Mouse (Mus musculus): ENCODE measurements around the gene Gm11020. TPM values are rescaled to one million over a fixed set of nuclear protein-coding genes. Genes with fewer than 3 reads are reported as not detected.
"Not testable (repeated sequence)": the region's sequence is repeated elsewhere in the genome, so short reads cannot be mapped to it uniquely, and the experiment has no call there.

Gene Gm11020
- not detected for total RNA-seq (2021)
- long read RNA-seq, experiment 1, result 0 reads
- long read RNA-seq, experiment 2, result 0 reads

DNA sequence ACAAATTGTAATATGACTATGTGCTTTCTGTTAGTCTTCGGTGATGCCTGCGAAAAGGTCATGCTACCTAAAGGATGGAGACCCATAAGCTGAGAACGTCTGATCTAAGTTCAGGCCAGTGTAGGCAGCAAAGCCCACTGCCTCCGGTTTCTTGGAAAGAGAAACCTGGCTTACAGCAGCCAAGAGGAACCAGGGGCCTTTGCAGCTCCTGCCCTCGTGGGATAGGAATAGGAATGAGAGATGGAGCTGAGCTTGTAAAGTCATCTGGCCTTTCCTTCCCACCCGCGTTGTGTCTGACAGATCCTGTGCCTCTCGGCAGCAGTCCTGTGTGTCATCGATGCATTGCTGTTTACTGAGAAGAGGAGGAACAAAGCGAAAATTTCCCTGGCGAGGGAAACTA is at the start of gene Gm11020:
Gm11020 (plus strand) TSS at position 301 of the 400 bp plus-strand sequence.
- DNase-seq (ENCODE audit: low spot score in 2 of 2), result not testable (repeated sequence)

DNA sequence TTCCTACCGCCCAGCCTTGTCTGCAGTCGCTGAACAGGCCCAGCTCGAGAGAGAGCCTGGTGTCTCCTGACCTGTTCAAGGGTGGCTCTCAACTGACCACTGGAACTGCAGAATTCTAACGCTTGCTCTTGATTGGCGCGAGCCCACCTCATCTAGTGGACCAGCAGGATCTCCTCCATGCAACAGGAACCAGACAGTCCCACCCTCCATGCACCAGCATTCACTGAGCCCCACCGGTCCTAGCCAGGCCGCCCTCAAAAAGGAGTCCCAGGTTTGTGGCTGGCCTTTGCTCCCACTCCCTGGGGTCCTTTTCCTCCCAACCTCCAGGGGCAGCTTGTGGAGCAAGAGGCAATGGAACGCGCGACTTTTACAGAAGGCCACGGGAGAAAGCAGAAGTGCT is 28.3 kb upstream of the Gm11020 start, which contains the start of gene Cmtm2a:
Cmtm2a (minus strand) TSS at position 101 of the 400 bp plus-strand sequence.
- DNase-seq (ENCODE audit: low spot score in 2 of 2), result not testable (repeated sequence)

DNA sequence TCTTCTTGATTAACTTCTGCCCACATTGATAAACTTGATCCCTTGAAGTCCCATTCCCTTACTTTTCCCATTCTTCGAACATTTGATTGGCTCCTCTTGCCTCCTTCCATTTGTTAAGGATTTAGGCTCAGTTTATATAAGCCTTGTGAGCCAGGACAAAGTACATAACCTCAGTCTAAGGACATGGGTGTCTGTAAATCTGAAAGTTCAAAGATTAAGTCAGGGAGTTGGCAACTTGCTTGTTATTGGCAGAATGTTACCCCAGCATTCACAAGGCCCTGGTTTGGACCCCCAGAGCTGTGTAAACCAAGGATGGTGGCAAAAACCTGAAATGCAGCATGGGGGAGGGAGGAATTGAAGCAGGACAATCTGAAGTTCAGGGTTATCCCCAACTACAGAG is 27.0 kb upstream of the Gm11020 start:
- DNase-seq (ENCODE audit: low spot score in 2 of 2), result no peak

DNA sequence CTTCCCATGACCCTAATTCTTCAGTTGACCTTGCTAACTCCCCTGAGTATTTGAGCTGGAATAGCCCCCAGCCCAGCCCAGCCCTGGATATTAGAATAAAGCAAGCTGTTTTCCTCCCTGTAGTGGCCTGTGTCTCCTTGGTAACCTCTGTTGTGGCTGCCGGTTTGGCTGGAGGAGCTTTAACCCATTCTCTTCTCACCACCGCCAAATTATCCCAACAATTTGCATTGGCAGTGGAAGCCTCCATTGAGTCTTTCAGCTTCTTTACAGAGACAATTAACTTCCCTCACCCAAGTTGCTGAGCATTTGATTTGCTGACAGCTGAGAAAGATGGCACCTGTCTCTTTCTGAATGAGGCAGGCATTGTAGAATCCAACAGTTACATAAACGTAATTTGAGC is 19.8 kb upstream of the Gm11020 start:
- peak; percentile 16 to 40 for DNase-seq (ENCODE audit: low spot score in 2 of 2)

DNA sequence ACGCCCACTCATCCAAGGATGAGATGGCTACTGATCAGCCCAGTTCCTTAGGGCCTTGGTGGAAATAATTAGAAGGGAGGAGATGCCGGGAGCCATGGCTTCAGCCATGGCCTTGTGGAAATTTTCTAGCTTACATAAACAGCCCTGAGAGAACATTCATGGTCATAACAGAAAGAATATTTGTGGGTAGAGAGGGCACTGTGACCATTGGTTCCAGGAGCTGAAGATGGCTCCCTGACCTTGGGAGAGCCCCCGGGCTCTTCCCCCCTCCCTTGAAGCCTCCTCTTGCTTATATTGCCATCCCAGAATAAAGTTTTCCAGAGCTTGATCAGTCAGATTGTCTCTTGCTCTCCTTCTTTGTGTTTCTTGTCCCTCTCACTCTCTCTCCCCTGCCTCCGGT is 18.8 kb upstream of the Gm11020 start:
- not testable (repeated sequence) for DNase-seq (ENCODE audit: low spot score in 2 of 2)

DNA sequence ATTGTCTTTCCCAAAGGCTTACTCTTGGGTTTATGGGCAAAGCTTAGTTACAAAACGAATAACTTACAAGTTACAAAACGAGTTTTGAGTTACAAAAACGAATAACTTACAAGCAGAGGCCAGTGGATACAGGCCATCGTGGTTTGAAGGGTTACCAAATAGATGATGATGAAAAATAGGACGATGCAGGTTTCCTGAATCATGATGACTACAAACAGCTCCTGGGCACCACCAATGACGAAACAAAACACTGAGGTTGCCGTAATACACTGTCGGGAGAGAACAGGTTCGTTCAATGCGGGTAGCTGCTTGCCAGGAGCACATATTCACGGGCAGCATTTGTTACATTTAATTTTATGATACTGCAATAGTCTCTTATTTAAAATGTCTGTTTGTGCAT is 16.4 kb upstream of the Gm11020 start:
- no peak for DNase-seq (ENCODE audit: low spot score in 2 of 2)

DNA sequence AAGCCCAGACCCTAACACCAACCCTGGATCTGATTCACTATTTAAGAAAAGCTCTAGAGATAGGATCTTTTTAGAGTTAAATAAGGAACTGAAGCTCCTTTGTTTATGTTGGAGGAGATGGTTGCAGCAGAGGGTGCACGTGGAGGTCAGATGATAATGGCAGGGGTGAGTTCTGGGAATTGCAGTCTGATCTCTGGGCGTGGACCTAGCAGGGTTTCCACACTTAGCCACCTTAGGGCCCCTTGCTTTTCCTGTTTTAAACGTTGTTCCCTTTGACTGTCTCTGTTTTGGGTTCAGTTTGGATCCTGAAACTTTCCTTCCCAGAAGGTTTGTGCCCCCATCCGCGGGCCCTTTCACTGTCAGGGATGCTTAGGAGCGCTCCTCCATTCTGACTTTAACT is 13.0 kb upstream of the Gm11020 start:
- DNase-seq (ENCODE audit: low spot score in 2 of 2), result not testable (repeated sequence)

DNA sequence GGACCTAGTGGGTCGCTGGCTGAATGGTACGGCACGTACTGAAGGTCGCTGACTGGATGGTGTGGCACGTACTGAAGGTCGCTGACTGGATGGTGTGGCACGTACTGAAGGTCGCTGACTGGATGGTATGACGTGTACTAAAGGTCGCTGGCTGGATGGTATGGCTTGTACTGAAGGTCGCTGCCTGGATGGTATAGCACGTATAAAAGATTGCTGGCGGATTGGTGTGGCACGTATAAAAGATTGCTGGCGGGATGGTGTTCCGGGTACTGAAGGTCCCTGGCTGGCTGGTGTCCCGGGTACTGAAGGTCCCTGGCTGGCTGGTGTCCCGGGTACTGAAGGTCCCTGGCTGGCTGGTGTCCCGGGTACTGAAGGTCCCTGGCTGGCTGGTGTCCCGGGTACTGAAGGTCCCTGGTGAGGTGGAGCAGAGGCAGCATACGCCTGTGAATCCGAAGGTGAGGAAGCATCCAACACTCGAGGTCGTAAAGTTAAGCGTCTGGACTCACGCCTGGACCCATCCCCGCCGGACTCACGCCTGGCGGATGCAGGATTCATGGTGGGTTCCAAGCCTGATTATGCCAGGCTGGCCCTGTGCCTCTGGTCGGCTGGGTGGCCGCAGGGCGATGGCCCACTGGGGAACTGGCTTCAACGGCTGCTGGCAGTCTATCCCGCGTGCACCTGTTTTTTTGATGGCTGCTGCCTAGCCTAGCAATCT is 11.8 kb upstream of the Gm11020 start, which contains the start of the genes Gm45711 and Cmtm1:
Gm45711 (minus strand) TSS at position 641 of the 715 bp plus-strand sequence.
Cmtm1 (minus strand) TSS at position 705 of the 715 bp plus-strand sequence.
- DNase-seq (ENCODE audit: low spot score in 2 of 2), result peak; percentile 31 to 52

DNA sequence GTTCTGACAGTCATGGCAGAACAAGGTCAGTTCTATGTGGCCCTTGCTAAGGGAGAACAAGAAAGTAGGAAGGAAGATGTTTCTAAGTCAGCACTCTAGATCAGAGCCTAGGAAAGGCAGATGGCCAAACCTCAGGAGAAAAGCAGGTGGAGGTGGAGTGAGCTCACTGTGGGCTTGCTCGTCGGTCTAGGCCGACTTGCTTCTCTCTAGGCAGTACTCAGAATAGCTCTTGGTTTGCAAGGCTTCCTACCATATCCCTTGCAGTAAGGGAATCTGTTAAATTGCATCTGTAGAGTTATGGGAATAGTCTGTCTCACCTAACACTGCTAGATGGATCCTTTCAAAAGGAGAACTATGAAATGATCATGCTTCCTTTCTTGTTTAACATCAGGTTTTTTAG is 9.3 kb upstream of the Gm11020 start:
- not testable (repeated sequence) for DNase-seq (ENCODE audit: low spot score in 2 of 2)

DNA sequence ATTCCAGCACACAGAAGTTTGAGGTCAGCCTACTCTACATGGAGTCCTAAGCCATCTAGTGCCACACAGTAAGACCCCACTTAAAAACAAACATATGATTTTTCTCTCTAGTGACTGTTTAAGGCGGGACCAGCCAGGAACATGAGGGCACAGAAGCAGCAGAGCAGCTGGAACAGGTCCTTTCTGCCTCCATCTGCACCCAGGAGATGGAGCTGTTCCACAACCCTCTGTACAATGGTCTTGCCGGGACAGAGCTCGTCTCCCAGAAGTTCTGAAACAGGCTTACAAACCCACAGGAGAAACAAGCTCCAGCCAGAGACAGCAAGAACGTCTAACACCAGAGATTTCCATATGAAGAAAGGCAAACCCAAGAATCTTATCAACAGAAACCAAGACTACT is 8.1 kb upstream of the Gm11020 start:
- no peak for DNase-seq (ENCODE audit: low spot score in 2 of 2)

DNA sequence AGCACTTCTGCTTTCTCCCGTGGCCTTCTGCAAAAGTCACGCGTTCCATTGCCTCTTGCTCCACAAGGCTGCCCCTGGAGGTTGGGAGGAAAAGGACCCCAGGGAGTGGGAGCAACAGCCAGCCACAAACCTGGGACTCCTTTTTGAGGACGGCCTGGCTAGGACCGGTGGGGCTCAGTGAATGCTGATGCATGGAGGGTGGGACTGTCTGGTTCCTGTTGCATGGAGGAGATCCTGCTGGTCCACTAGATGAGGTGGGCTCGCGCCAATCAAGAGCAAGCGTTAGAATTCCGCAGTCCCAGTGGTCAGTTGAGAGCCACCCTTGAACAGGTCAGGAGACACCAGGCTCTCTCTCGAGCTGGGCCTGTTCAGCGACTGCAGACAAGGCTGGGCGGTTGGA is 563 bp downstream of the Gm11020 start, which contains the start of gene Cmtm2b:
Cmtm2b (plus strand) TSS at position 301 of the 400 bp plus-strand sequence.
- DNase-seq (ENCODE audit: low spot score in 2 of 2), result not testable (repeated sequence)

DNA sequence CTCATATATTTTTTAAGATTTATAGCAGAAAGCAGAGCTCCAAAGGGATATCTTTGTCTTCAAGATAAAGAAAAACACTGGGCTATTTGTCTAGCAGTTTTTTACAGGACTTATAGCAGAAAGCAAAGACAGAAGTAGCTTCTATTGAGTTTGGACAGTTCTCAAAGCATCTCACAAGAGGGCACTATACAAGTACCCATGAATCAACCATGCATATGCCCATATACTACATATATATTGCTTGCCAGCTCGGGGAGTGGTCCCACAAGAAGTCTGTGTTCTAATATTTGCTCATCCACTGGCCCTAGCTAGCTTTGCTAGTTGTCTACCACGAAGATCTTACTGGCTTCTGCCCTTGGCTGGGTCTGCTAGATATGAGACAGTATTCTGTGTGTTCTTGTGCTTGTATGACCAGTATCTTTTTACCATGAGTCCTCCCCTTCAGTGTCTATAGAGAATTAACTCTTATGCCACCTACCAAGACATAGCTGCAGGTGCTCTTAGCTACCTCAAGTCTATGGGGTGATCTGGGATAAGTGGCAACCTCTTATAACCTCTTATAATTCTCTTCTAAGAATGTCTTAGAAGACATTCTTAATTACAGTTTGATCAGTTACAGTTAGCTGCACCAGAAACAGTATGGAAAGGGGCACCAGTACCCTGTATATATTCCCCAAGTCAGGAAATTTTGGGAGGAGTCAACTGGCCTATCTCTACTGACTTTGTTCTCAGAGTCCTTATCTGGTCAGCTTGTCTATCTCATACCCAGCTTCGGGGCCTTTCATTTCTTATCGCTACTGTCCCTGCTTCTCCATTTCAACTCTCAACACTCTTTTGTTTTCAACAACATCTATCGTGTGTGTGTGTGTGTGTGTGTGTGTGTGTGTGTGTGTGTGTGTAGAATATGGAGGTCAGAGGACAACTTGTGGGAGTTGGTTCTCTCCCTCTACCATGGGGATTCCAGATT is 11.6 kb downstream of the Gm11020 start:
- DNase-seq (ENCODE audit: low spot score in 2 of 2), result no peak

DNA sequence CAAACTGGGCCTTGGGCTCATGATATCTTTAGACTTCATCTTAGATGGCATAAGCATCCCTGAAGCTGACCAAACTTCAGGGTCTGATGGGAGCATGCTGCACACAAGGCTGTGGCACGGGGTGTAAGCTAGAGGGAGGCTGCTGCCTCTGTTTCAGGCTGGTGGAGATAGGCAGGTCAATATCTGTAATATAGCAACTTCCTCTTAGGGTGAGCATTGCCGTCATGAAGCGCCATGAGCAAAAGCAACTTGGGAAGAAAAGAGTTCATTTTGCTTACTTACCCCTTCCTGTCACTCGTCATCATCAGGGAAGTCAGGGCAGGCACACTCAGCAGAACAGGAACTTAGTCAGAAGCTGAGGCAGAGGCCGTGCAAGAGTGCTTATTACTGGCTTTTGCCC is 12.4 kb downstream of the Gm11020 start:
- DNase-seq (ENCODE audit: low spot score in 2 of 2), result no peak

DNA sequence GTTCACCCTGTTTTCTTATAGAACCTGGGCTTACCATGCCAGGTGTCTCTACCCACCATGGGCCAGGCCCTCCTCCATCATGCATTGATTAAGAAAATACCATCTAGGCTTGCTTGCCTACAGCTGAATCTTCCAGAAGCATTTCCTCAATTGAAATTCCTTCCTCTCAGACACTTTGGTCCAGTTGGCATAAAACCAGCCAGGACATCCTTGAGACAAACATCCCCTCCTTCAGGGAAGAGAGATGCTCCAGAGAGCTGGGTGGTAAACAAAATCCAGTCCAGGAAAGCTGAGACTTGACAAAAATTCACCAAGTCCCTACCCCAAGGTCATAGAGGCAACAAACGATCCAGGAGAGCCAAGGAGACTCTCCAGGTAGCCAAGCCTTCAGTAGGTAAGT is 12.8 kb downstream of the Gm11020 start:
- no peak for DNase-seq (ENCODE audit: low spot score in 2 of 2)

DNA sequence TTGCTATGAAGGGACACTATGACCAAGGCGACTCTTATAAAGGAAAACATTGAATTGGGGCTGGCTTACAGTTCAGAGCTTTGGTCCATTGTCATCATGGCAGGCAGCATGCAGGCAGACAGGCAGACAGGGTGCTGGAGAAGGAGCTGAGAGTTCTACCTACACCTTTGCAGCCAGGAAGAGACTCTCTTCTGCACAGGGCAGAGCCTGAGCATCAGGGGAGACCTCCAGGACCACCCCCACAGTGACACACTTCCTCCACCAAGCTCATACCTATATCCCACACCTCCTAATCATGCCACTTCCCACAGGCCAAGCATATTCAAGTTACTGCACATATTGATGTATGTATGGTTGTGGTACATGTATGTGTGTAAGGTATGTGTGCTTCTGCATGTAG is 15.4 kb downstream of the Gm11020 start:
- no peak for DNase-seq (ENCODE audit: low spot score in 2 of 2)

DNA sequence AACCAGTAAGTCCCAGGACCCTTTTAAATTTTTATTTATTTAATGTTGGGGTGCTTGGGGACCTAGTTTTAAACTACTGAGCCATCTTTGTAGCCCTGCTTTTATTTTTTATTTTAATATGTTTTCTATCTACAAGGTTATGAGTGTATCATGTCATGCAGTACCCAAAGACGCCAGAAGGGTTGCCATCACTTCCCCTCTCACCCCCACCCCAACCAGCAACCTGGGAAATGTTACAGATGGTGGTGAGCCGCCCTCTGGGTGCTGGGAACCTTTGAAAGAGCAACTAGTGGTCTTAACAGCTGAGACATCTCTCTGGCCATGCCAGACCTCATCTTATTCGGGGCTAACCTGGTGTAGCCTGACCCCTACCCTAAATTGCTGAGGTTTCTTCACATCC is 16.5 kb downstream of the Gm11020 start:
- DNase-seq (ENCODE audit: low spot score in 2 of 2), result no peak

DNA sequence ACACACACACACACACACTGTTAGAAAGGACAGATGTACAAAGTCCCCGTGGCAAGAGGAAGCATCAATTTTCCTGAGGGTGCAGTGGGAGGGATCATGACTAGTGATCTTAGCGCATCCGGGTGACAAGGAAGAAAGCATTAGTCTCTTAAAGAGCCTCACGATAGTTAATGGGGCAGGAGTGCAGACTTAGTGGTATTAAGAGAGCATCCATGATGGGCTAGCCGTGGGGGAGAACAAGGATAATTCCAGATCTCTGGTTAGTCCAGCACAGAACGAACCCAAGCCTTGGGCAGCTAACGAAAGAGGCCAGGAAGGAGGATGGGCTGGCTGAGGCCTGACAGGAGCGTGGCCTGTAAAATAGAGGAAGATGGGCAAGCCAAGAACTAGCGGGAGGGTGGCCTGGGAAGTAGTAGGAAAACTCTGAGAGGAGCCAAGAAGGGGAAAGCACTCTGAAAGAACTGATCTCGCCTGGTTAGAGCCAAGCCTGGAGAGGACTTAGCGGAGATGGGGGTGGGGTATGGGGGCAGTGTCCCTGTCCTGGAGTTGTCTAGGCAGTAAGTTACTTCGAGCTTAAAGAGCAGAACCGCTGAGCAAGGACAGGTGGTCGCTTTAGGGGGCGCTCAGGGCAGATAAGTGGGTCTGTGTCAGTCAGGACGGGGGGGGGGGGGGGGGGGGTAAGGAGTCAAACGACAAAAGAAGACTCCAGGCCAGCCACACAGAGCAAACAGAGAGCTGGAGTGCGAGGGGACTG is 18.0 kb downstream of the Gm11020 start, which contains the start of gene Cmtm3:
Cmtm3 (plus strand) TSS at position 182 of the 754 bp plus-strand sequence.
- DNase-seq (ENCODE audit: low spot score in 2 of 2), result peak in 1 of 2 experiments; percentile 51

DNA sequence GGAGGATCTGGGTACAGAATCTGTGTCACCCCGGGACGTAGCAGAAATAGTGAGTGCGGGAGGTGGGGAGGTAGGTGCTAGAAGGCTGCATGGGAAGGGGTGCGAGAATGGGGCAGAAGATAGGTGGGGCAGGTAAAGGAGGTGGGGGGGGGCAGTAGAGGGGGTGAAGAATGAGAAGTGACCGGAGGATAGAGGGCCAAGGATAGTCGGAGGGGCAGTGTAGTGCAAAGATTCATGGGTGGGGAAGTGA is 18.5 kb downstream of the Gm11020 start:
- DNase-seq (ENCODE audit: low spot score in 2 of 2), result no peak

DNA sequence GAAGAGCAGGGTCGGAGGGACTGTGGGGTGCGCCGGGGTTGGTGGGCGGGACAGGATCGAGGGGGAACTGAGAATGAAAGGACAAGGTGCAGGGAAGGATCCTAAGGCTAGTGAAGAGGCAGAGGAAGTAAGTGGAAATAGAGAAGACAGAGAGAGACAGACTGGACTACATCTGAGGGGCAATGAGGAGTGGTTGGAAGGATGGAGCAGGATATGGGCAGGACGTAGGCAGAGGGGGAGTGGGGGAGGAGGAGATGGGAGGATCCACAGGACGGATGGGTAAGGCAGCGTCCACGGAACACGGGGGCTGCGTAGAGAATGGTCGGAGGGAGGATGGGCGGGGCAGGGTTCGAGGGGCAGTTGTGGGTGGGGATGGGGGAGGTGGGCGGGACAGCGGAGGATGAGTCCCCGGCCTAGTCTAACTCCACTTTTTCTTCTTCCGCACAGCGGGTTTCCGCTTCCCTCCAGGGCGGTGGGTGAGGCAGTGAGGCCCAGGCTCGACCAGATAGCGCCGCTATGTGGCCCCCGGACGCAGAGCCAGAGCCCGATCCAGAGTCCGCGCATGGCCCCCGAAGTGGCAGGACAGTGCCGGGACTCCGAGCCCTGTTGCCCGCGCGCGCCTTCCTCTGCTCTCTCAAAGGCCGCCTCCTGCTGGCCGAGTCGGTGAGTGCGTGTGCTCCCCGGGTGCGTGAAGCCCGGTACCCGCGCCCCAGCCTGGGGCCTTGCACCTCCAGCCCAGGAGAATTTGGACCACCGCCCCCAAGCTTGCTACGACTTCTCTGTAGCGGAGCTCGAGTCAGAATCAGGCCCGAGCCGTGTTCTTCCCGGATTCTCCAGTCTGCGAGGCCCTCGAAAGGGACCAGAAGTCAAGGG is 19.1 kb downstream of the Gm11020 start:
- peak; percentile 67 to 71 for DNase-seq (ENCODE audit: low spot score in 2 of 2)

DNA sequence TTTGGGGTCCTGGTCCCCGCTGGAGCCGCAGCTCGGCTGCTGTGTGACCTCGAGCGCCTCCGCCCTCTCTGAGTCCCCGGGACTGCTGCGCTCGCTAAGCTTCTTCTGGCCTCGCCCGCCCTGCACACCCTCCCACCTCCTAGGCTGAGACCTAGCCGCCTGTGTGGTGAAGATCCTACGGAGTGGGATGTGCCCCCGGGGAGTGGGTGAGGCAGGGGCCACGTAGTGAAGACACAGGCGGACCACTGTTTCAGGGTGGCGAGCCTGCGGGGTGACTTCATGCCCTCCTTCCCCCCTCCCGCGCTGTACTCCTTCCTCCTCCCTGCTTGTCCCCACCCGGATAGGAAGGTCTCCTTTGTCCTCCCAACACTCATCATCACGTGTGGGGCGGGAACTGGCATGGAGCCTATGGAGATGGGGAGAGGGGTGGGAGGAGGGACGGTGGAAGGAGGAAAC is 19.8 kb downstream of the Gm11020 start:
- peak; percentile 35 to 48 for DNase-seq (ENCODE audit: low spot score in 2 of 2)
